ENCODE assay signal across 8 mouse cellular contexts in genomic region chrX:151169261-151169961, GRCm38 (mm10). TPM values are rescaled to one million over a fixed set of nuclear protein-coding genes. Genes with fewer than 3 reads are reported as not detected.
DNase-seq lines count a peak whose midpoint lies in the region; ATAC-seq lines count a peak whose summit lies in the region.

No protein-coding gene starts in this region.

- peak; percentile 6 for DNase-seq in adipocyte (ENCODE audit: low spot score)
- peak; percentile 85 to 86 for DNase-seq in cerebellum, postnatal 14 days
- peak; percentile 36 to 44 for DNase-seq in frontal cortex, postnatal 25 days (ENCODE audit: low spot score in 2 of 2)
- DNase-seq in left cerebral cortex, adult 11 months (ENCODE audit: low spot score) = peak; percentile 44
- peak; percentile 63 to 81 for DNase-seq in lung, postnatal 4 days
- peak; percentile 75 for DNase-seq in right cerebral cortex, postnatal 25 days
- no peak for DNase-seq in T-cell, adult 2 months (ENCODE audit: low spot score)

- H3K4me1 ChIP-seq in hindbrain, embryonic 13.5 days (replicated peaks) = no peaks in the 10 kb centered on the region

- 25% methylated on average over 37 of the region's 58 CpGs for WGBS in hindbrain, embryonic 13.5 days

- ATAC-seq in hindbrain, embryonic 13.5 days (ENCODE audit: low FRiP score) = peak; percentile 96

- peak overlapping the region; percentile 47 for H3K4me3 ChIP-seq in hindbrain, embryonic 13.5 days

- peak overlapping the region; percentile 92 for H3K27ac ChIP-seq in hindbrain, embryonic 13.5 days

- peak overlapping the region; percentile 69 for H3K9ac ChIP-seq in hindbrain, embryonic 13.5 days

- no peaks in the 10 kb centered on the region for H3K36me3 ChIP-seq in hindbrain, embryonic 13.5 days

- H3K9me3 ChIP-seq in hindbrain, embryonic 13.5 days = no peaks in the 10 kb centered on the region

- peak overlapping the region; percentile 53 for H3K4me2 ChIP-seq in hindbrain, embryonic 13.5 days

- no peaks in the 10 kb centered on the region for H3K27me3 ChIP-seq in hindbrain, embryonic 13.5 days

RNA-seq across cellular contexts. Expression of gene Wnk3, which starts 28.5 kb away (rescaled TPM):
- polyA plus RNA-seq in hindbrain, embryonic 13.5 days (2015; fragmentation: Nextera tagmentation; extraction: Ambion mirVana) = 18.1 and 18.2 TPM in 2 replicates
